Mouse (Mus musculus) ES-E14 (cell line): ENCODE measurements around the gene Myadml2.

Source experiments
- CHD2 ChIP-seq: IDR thresholded peaks from 2 replicates; pipeline ENCODE4 v1.6.1; 2014; ENCODE audit warnings: mild to moderate bottlenecking, low read depth, low read length, inconsistent platforms
- MAFK ChIP-seq: IDR thresholded peaks from 2 replicates; pipeline ENCODE4 v1.6.1; 2014; ENCODE audit warnings: mild to moderate bottlenecking, low read depth, low read length, inconsistent platforms; ENCODE audit not compliant: insufficient read depth
- ZC3H11A ChIP-seq: IDR thresholded peaks from 2 replicates; pipeline ENCODE4 v1.6.1; 2012; ENCODE audit warnings: low read depth, mild to moderate bottlenecking, inconsistent platforms, low read length, borderline replicate concordance
- ZNF384 ChIP-seq: IDR thresholded peaks from 2 replicates; pipeline ENCODE4 v1.6.1; 2012; ENCODE audit warnings: low read depth, low read length, inconsistent platforms

GRCm38 (mm10) chr11:120631726-120632448 is 16.1 kb downstream of the Myadml2 start:
- TF ChIP-seq CHD2: no peak
- TF ChIP-seq ZNF384: no peak
- no peak for TF ChIP-seq ZC3H11A
- 0 out of 2 replicates have a peak, but pooled peaks have one; percentile 5 for TF ChIP-seq MAFK
